Mouse (Mus musculus): ENCODE results near the gene Bcl2l13.
"Not testable (repeated sequence)": the region's sequence is repeated elsewhere in the genome, so short reads cannot be mapped to it uniquely, and the experiment has no call there.

Gene Bcl2l13

DNA sequence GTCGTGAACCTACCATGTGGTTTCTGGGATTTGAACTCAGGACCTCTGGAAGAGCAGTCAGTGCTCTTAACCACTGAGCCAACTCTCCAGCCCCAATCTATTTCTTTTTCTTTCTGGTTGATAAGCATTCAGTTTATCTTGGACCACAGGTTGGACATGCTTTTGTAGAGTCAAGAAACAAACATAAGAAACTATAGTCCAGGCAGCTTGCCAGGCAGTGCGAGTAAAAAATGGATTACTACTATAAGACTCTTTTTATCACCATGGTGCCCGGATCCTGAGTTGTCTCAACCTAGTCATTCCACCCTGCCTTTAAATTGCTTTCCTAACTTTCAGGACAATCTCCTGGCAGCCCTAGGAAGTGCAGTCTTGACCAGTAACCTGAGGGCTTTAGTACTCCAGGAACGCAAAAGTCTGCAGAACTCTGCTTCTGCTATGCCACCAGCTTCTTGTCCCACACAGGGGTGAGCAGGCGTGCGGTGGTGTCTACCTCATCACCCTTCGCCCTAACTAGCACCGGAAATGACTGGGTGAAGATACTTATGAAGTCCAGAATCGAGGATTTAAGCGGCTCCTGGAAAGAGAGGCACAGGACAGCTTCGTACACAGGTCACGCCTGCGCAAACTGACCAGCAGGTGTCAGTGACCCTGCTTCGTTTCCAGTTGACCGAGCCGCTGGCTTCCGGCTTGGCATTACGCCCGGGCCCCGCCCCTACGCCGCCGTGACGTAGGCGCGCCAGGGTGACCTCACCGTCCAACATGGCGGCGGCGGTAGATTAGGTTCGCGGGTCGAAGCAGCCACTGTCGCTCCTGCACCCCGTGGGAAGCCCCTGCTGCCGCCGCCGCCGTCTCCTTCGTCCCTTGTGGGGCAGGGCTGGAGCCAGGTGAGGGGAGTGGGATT, at the start of gene Bcl2l13:
TSS of gene Bcl2l13 (plus strand) at position 739 of the 901 bp plus-strand sequence.
- DNase-seq (ENCODE audit: low read depth, low spot score): peak; percentile 84

DNA sequence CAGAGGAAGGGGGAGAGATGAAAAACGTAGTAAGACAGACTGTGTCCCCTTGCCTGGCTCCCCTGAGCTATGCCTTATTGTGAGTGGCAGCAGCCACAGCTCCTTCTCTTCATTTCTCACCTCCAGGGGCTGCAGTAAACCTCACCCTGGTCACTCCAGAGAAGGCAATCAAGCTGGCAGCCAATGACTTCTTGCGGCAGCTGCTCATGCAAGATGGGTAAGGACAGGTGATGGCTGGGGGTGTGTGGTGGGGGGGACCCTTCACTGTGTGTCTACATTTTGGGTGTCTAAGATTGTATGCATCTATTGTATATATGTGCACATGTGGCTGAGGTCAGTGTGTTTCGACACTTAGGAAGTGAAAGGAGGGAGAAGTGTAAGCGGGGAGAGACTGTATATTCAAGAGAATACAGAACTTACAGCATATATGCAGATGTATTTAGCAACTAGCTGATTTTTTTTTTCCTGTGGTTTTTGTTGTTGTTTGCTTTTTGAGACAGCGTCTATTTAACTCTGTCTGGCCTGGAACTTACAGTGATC, 47.9 kb upstream of the Bcl2l13 start:
- no peak for DNase-seq (ENCODE audit: low read depth, low spot score)

DNA sequence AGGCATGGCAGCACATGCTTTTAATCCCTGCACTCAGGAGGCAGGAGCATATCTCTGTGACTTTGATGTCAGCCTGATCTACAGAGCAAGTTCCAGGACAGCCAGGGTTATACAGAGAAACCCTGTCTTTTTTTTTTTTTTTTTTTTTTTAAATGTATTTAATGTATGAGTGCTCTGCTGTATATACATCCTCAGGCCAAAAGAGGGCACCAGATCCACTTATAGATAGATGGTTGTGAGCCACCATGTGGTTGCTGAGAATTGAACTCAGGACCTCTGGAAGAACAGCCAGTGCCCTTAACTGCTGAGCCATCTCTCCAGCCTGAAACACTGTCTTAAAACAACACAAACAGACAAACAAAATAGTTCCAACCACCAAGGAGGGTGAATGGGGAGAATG, 47.1 kb upstream of the Bcl2l13 start:
- DNase-seq (ENCODE audit: low read depth, low spot score): no peak

DNA sequence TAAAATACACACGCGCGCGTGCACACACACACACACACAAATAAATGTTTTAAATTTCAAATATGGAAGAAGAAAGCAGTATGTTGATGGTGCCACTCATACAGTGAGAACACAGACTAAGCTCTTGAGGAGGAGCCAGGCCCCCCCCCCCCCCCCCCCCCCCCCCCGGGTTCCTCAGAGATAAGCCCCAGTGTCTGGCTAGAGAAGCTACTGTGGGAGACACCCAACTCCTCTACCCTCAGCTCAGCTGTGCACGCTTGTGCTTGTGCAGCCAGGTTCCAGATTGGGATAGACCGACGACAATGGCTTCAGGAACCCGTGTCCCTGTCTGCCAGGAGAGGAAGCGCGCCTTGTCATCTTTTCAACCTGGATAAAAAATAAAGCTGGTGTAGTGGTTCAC, 45.9 kb upstream of the Bcl2l13 start:
- no peak for DNase-seq (ENCODE audit: low read depth, low spot score)

DNA sequence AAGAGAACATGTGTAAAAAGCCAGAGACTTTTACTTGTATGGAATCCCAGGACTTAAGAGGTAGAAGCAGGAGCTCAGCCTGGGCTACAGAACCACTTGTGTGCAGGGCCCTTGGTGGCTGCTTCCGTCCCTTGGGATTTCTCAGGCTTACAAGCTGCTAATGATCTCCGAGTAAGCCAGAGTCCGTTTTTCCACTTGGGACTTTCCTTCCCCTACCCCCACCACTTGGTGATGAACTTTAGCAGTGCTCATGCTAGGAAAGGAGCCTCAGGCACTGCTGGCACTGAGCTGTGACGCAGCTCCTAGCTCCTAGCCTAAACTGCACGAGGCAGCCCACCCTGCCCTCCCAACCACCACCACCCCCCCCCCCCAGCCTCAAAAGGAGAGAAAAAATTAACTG, 45.3 kb upstream of the Bcl2l13 start:
- DNase-seq (ENCODE audit: low read depth, low spot score): no peak

DNA sequence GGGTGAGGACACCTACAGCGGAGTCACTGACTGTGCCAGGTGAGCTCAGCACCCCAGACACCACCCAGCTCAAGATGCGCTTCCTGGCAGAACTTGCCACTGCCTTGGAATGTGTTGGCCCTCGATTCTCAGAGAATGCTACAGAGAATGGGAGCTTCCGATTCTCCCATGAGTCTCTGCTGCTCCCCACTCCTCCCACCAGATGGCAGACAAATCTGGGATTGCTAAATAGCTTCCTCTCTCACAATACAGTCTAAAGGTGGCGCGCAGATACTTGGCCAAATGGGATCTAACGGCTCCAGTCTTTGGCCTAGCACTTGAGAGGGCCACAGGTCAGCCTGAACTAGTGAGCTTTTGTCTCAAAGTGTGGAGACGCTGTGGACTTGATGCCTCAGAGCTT, 43.1 kb upstream of the Bcl2l13 start:
- no peak for DNase-seq (ENCODE audit: low read depth, low spot score)

DNA sequence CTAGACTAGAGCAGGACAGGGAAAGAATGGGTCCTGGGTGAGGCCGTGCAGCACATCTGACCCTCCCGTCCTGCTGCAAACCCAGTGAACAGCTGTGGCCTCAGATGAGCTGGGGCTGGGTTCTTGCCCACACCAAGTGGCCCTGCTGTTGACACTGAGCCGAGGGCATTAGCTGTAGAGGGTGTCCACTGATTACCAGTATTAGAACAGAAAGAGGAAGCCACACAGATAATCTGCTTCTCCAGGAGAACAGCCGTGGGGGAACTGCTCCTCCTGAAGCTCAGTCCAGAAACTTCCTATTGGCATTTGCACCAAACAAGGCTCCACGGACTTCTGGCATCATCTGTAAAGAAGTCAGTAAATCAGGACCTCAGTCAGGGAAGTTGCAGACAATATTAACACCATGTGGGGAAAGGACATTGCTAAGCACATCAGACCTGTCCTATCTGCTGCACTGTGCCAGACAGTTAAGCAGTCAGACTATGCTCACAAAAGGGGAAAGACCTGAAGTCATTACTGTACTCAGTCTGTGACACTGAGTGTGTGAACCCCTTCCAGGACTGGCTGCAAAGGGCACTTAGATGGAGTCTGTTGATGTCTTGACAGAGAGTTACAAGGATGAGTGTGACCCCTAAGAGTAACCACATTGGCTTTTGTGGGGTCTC, 40.5 kb upstream of the Bcl2l13 start:
- no peak for DNase-seq (ENCODE audit: low read depth, low spot score)

DNA sequence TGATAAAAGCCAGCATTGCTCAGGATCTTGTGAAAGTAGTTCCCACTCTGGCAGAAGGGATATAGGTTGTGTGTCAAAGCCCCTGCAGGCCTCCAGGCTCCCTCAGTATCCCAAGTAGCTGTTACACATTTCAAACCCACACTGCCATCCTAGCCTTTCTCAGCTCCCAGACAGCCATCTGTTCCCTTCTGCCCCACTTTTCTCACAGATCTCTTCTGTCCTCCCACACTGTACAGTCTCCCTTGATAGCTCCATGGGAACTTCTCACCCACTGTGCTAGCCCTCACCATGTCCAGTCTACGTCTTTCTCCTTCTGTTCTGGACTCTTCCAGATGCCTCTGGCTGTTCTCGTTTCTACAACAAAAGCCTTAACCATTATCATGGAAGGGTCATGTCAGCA, 39.9 kb upstream of the Bcl2l13 start:
- DNase-seq (ENCODE audit: low read depth, low spot score): no peak

DNA sequence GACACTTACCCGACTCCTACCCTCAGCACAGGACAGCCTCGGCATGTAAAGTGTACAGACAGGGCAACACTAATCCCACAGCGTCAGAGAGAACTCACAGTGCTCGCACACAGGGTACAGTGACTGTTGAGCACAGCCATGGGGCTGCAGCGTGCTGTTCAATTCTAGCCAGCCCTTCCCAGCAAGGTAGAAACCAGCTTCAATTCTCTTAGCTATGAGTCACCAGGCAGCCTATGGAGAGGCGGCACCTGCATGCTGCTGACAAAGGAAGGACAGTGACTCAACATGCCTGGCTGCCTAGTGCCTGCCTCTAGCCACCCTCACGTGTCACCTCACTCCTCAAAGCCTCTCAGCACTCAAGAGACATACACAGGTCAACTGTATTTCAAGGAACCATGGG, 38.0 kb upstream of the Bcl2l13 start:
- DNase-seq (ENCODE audit: low read depth, low spot score): no peak

DNA sequence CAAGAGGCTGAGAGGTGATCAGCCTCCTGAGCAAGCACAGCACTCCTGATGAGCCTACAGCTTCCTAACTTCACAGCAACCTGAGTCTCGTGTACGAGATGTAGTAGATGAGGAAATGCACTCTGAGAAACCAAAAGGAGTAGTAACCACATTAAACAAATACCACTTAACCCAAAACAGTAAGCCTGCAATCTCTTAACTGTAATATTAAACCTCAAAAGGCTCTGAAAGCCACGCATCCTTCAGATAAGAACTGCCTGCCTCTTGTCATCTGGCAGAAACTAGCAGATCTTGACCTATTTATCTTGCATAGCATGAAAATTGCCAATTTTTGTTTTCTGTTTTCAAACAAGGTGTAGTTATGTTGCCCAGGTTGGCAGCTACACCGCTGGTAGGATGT, 37.1 kb upstream of the Bcl2l13 start:
- DNase-seq (ENCODE audit: low read depth, low spot score): no peak

DNA sequence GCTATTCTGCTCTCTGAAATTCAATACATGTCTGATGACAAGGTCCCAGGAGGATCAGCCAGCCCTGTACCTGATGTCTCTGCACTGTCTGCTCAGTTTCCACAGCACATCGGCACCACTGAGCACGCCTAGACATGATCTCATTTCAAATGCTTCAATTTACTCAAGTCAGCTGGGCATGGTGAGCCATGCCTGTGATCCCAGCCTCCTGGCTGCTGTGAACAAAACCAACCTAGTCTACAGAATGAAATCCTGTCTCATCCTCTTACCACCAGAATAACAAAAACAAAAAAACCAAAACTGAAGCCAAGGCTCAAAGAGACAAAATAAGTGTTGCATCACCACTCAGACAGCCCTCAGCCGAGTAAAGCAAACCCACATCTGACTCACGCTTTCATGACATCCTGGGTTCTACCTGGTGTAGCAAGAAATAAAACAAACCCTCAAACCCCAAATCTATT, 36.4 kb upstream of the Bcl2l13 start:
- DNase-seq (ENCODE audit: low read depth, low spot score): no peak

DNA sequence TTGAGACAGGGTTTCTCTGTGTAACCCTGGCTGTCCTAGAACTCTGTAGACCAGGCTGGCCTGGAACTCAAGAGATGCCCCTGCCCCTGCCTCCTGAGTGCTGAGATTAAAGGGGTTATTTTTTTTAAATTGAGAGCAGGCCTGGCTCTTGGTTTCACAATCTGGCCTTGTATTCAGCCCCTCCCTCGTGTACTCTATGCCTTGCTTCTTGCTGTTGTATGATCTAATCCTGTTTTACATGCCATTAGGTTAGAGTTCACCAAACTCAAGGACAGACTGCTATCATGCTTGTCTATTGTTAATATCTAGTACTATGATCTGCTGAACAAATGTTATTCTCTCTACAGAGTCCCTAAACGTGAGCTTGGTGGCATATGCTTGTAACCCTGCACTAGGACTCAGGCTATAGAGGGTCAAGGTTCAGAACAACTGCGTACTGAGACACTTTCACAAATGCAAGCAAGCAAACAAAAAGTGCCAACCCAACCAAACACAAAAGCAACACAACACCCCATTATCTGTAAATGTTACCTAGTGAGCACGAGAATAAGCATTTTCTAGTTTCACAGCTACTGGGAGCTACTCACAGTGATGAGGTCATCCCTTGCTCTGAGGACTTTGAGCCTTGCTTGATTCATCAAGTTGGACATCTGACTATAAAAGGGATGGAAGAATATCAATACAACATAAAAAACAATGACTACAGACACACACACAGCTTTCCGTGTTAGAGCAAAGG, 28.8 kb upstream of the Bcl2l13 start:
- DNase-seq (ENCODE audit: low read depth, low spot score): no peak

DNA sequence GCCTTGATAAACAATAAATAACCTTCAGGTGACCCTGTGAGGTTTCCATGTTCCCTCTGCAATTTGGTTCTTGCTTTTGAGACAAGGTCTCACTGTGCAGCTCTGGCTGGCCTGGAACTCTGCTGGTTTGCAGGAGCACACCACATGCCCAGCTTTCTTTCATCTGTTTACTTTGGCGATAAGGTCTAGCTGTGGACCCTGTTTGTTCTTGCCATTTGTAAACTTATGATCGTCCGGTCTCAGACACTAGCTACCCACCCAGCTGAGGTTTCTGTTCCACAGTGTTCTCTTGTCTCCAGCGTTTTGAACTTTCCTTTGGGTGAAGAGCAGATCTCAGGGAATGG, 28.3 kb upstream of the Bcl2l13 start:
- DNase-seq (ENCODE audit: low read depth, low spot score): no peak

DNA sequence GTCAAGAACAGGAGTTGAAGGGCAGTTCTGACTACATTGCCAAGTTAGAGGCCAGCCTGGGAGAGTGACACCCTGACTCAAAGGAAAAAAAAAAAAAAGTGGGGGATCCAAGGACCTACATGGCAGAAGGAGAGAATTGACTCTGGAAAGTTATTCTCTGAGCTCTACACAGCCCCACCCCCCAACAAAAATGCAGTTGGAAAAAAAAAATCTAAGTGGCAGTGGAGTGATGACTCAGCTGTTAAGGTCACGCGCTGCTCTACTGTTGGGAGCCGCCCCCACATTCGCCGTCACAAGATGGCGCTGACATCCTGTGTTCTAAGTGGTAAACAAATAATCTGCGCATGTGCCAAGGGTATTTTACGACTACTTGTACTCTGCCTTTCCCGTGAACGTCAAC, 24.0 kb upstream of the Bcl2l13 start:
- DNase-seq (ENCODE audit: low read depth, low spot score): not testable (repeated sequence)

DNA sequence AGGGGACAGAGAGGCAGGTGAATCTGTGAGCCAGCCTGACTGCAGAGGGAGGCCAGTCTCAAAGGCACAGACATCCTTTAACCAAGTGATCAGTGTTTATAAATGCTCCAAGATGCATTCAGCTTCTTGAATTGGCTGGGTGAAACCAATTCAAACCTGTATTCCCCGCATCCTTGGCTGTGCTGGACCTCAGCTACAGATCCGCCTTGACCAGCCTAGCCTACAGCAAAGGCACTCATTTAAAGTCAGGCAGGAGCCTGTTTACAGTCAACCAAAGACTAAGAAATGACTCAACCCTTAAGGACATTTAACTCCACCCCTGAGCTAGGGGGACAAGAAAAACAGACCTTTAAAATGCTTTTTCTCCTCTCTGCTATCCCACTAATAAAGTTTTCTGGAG, 16.7 kb upstream of the Bcl2l13 start:
- DNase-seq (ENCODE audit: low read depth, low spot score): no peak

DNA sequence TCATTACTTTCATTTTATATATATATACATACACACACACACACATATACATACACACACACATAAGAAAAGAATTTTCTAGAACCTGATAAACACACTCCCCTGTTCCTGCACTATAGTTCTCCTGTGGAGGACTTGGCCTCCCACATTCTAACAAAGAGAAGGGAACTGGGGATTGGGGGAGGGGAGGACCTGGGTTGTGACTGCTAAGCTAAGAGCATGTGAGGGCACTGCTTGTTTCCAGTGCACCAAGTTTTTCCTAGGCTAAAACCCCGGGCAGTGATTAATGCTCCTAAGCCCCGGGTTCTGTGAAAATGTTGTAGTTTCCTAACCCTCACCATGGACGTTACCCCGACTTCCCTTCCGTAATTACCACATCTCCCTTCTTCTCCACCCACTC, 15.9 kb upstream of the Bcl2l13 start:
- no peak for DNase-seq (ENCODE audit: low read depth, low spot score)

DNA sequence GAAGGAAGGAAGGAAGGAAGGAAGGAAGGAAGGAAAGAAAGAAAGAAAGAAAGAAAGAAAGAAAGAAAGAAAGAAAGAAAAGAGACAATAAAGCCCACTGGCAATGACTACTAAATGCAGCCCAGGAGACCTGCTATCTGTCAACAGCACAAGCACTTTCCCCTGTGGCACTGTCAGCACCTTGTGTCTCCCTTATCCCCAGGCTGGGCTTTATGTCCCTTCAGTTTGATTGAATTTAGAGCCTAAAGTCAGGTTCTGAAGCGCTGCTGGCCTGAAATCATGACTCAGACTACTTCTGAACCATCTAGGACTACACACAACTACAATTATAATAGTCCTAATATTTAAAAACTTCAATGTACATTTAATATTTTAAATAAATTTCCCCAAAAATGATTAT, 15.1 kb upstream of the Bcl2l13 start:
- no peak for DNase-seq (ENCODE audit: low read depth, low spot score)

DNA sequence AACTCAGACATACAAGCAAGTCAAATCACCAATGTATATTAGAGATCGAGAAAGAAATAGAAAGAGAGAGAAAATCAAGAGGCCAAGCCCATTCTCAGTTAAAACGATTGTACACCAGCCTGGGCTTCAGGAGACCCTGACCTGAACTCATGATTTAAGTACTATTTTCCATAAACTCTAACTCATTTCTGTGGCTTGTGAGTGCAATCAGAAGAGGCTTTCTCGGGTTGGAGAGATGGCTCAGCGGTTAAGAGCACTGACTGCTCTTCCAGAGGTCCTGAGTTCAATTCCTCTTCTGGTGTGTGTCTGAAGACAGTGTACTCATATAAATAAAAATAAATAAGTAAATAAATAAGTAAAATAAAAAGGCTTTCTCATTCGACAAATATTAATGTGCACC, 14.3 kb upstream of the Bcl2l13 start:
- DNase-seq (ENCODE audit: low read depth, low spot score): no peak

DNA sequence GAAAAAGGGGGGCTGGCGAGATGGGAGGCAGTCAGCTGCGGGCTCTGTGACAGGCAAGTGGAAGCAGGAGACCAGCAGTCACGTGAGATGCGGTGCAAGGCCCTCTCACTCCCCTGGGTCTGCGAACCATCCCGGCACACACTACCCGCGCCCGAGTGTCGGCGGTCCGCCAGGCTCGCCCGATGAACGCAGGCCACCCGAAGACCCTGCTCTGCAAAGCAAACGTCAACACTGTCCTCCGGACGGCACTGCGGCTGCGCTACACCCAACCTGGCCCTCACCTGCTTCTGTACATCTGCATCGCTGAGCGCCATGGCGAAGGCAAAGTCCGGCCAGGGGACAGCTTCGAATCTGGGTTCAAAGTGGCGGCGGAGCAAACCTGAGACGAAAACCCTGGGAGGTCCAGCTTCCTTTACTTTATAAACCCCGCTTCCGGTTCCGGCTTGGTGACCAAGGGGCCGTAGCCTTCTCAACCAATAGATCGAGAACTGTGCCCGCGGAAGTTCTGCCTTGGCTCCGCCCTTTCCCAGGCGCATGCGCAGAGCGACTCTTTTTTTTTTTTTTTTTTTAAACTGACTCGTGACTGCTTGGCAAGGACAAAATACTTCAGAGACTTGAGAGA, 13.6 kb upstream of the Bcl2l13 start, which contains the start of gene Atp6v1e1:
TSS of gene Atp6v1e1 (minus strand) at position 487 of the 622 bp plus-strand sequence.
- peak; percentile 92 for DNase-seq (ENCODE audit: low read depth, low spot score)

DNA sequence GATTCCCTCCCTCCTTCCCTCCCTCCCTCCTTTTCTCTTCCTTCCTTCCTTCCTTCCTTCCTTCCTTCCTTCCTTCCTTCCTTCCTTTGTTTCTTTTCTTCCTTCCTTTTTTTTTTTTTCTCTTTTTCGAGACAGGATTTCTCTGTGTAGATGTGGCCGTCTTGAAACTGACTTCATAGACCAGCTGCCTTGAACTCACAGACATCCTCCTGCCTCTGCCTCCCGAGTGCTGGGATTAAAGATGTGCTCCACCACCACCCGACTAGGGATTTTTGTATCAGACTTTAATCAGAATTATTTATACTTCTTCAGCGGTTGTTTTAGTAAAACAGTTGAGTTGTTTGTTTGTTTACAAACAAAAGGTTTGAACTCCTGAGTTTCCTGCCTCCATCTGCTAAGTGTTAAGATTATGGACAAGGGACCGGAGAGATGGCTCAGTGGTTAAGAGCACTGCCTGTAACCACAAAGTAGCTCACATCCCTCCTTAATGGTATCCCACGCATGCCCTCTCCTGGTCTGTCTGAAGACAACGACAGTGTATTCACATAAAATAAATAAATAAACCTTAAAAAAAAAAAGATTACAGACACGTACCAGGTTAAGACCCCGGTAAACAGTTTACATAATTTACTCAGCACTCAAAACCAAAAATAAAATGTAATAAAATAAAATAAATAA, 12.9 kb upstream of the Bcl2l13 start:
- DNase-seq (ENCODE audit: low read depth, low spot score): no peak

DNA sequence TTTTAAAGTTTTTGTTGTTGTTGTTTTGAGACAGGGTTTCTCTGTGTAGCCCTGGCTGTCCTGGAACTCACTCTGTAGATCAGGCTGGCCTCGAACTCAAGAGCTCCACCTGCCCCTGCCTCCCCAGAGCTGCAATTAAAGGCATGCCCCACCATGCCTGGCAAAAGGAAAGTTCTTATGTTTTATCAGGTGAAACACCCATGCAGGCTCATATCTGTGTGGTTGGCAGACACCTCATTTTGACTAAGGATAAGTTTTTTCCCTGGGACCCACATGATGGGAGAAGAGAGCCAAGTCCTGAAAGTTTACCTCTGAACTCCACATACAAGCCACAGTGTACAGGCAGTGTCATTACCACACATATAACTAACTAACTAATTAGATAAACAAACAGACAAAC, 6.0 kb upstream of the Bcl2l13 start:
- no peak for DNase-seq (ENCODE audit: low read depth, low spot score)
